In the genomic region with DNA sequence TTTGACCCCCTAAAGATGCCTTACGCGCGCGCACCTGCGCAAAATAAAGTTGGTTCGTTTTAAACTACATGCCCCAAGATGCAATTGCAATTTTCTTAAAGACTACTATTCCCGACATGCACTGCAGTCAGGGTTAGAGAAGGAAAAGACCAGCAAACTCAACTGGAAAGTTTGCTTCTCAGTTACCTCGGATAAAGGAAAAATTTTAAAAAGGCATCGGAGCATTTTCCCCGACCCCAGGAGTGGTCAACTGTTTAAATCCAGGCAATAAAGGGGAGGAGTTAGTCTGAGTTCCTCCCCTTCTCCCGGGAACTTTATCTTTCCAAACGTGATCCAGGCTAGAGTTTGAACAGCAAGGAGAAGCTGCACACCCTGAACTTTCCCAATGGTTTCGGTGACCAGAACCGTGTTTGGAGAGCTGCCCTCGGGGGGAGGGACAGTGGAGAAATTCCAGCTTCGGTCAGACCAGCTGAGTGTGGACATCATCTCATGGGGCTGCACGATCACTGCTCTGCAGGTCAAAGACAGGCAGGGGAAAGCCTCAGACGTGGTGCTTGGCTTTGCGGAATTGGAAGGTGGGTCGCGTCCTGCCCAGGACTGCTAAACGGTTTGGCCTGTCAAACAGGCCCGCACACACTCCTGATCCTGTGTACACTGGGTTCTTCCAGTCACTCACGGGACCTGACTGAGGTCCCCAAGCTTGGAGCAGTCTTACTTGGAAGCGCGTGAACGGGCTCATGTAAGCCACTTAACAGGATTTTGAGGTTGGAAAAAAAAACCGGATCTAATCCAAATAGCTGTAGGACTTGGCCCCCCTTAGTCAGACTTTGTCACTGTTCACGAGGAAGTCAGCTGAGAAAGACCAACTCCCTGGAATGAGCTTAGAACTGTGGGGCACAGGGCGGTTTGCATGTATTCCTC, we compare ENCODE assay signal across 1 mouse cellular context.
TF ChIP-seq lines count a peak whose summit lies in the region.

Gene Galm (plus strand): TSS at position 141 of the 921 bp plus-strand sequence.

TF ChIP-seq in C2C12, 6 proteins besides CTCF, POLR2A, EP300 and RAD21:
- TF ChIP-seq MAX (IDR thresholded peaks at IDR 0.05), result no peak
- no peak for TF ChIP-seq MYOG (IDR thresholded peaks at IDR 0.05; ENCODE audit: control insufficient read depth, extremely low read depth, insufficient read length)
- TF ChIP-seq USF1 (IDR thresholded peaks at IDR 0.05; ENCODE audit: low read depth), result no peak
- TF ChIP-seq MYOD1 (IDR thresholded peaks at IDR 0.05; ENCODE audit: control insufficient read depth, insufficient read length, low read depth), result no peak
- TF ChIP-seq FOSL1 (IDR thresholded peaks at IDR 0.05; ENCODE audit: insufficient read depth, low read length, poor library complexity, severe bottlenecking), result no peak
- TF ChIP-seq CEBPB (IDR thresholded peaks at IDR 0.05; ENCODE audit: low read depth), result no peak
